13 mouse cellular contexts compared by ENCODE assay signal in the genomic region with DNA sequence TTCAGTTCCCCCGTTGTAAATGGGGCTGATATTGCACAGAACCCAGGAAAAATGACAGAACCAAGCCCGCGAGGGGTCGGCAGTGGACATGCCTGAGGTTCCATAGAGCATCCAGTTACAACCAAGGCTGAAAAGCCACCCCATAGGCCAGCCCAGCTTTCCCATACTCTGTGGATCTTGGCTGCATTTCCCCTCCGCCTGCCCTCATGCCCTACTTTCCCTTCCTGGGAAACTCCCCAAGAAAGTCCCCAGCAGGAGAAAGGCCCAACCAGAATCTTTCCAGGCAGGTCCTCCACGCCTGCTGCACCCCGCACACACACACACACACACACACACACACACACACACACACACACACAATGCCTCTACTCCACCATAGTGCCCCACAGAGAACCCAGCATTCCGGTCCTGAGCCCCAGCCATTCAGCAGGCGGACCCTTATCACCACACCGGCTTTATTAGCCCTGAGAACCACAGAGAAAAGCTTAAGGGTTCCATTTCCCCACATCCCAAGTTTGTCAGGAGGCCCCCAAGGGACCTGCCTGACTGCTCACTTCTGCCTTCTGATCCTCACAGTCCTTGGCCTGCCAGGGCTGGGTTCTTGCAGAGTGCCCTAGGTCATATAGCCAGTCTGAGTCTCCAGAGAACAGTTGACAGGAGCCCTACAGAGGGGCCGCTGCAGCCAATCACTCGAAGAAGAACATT. TPM values are rescaled to one million over a fixed set of nuclear protein-coding genes. Genes with fewer than 3 reads are reported as not detected.
DNase-seq lines count a peak whose midpoint lies in the region; ATAC-seq and TF ChIP-seq lines count a peak whose summit lies in the region.
"Had no signal": no experiment of that assay in that cellular context is flagged by ENCODE, and none has a peak within 500 bp of the region (broad histone marks: within the 10 kb centered on the region; RNA-seq: fewer than 3 reads in every experiment).

No protein-coding gene starts in this region.

- WGBS in heart, embryonic 11.5 days (ENCODE audit: insufficient replicate concordance) = 57% methylated on average over 12 of the region's 12 CpGs
- 63% methylated on average over 12 of the region's 12 CpGs for WGBS in lung, embryonic 14.5 days
- 76% methylated on average over 12 of the region's 12 CpGs for WGBS in forebrain, embryonic 15.5 days

- no peak for TF ChIP-seq CTCF in lung, embryonic 14.5 days (IDR thresholded peaks at IDR 0.05; ENCODE audit: low read depth)

- peaks cover 8% of the 10 kb centered on the region; the same call in 1 of the 2 replicates for H3K4me1 ChIP-seq in heart, embryonic 11.5 days (ENCODE audit: control insufficient read depth, insufficient read depth, low read length)
- H3K4me1 ChIP-seq in lung, embryonic 14.5 days (ENCODE audit: insufficient read depth) = 0 out of 2 replicates have a peak, but pooled peaks cover 5% of the 10 kb centered on the region
- H3K4me1 ChIP-seq in forebrain, embryonic 15.5 days = no peaks in the 10 kb centered on the region

- H3K4me3 ChIP-seq in heart, embryonic 11.5 days (ENCODE audit: low read depth, low read length) = no peak overlapping the region
- H3K4me3 ChIP-seq in lung, embryonic 14.5 days (ENCODE audit: low read depth, low read length) = peak overlapping the region; percentile 17; the same call in 1 of the 2 replicates
- no peak overlapping the region for H3K4me3 ChIP-seq in forebrain, embryonic 15.5 days
- H3K4me3 ChIP-seq: layer of hippocampus, adult 2 months had no signal

- DNase-seq in heart, postnatal 36 days = no peak
- DNase-seq in lung, embryonic 14.5 days = no peak
- no peak for DNase-seq in lung, adult 18-20 months
- DNase-seq in adipocyte (ENCODE audit: low spot score) = peak; percentile 97
- DNase-seq in lung, postnatal 10 days = peak; percentile 41
- DNase-seq: adrenal gland, adult 8-10 months; gastrocnemius, postnatal 10 days had no signal

- no peak overlapping the region for H3K27ac ChIP-seq in heart, embryonic 11.5 days (ENCODE audit: low read depth, low read length)
- H3K27ac ChIP-seq in lung, embryonic 14.5 days (ENCODE audit: low read depth) = peak overlapping the region; percentile 46; the same call in 1 of the 2 replicates
- no peak overlapping the region for H3K27ac ChIP-seq in forebrain, embryonic 15.5 days (replicated peaks)
- H3K27ac ChIP-seq: layer of hippocampus, adult 2 months had no signal

- H3K9me3 ChIP-seq in heart, embryonic 11.5 days (replicated peaks; ENCODE audit: control insufficient read depth, low read length) = no peaks in the 10 kb centered on the region
- H3K9me3 ChIP-seq in lung, embryonic 14.5 days (ENCODE audit: low read depth, low read length) = no peaks in the 10 kb centered on the region
- H3K9me3 ChIP-seq in forebrain, embryonic 15.5 days = no peaks in the 10 kb centered on the region
- H3K9me3 ChIP-seq: G1E had no signal

- H3K9ac ChIP-seq in heart, embryonic 11.5 days (ENCODE audit: low read depth, low read length) = 0 out of 2 replicates have a peak overlapping the region, but pooled peaks have one; percentile 5
- H3K9ac ChIP-seq in lung, embryonic 14.5 days = peak overlapping the region; percentile 34
- H3K9ac ChIP-seq in forebrain, embryonic 15.5 days (replicated peaks) = no peak overlapping the region

- intact Hi-C loops in heart, postnatal 36 days (cut with DNase I) = no loop called here

- ATAC-seq in heart, embryonic 11.5 days (replicated peaks; ENCODE audit: insufficient number of reproducible peaks, low FRiP score, low TSS enrichment) = no peak
- ATAC-seq in lung, embryonic 14.5 days (ENCODE audit: insufficient read depth) = no peak
- no peak for ATAC-seq in megakaryocyte progenitor cell, adult 5-6 weeks (replicated peaks; ENCODE audit: poor library complexity)
- ATAC-seq in forebrain, embryonic 15.5 days (replicated peaks) = no peak

- no peak overlapping the region for H3K4me2 ChIP-seq in heart, embryonic 11.5 days
- H3K4me2 ChIP-seq in lung, embryonic 14.5 days = peak overlapping the region; percentile 40
- H3K4me2 ChIP-seq in forebrain, embryonic 15.5 days (replicated peaks) = no peak overlapping the region

- peaks cover 21% of the 10 kb centered on the region for H3K27me3 ChIP-seq in heart, embryonic 11.5 days (ENCODE audit: control insufficient read depth, insufficient read depth, low read length)
- H3K27me3 ChIP-seq in lung, embryonic 14.5 days (ENCODE audit: insufficient read depth, low read length) = peaks cover 5% of the 10 kb centered on the region; the same call in 1 of the 2 replicates
- peaks cover 3% of the 10 kb centered on the region; the same call in 1 of the 2 replicates for H3K27me3 ChIP-seq in forebrain, embryonic 15.5 days

- no peaks in the 10 kb centered on the region for H3K36me3 ChIP-seq in heart, embryonic 11.5 days (ENCODE audit: control insufficient read depth, insufficient read depth, low read length)
- H3K36me3 ChIP-seq in lung, embryonic 14.5 days (ENCODE audit: insufficient read depth) = no peaks in the 10 kb centered on the region
- no peaks in the 10 kb centered on the region for H3K36me3 ChIP-seq in forebrain, embryonic 15.5 days
- H3K36me3 ChIP-seq: G1E had no signal

RNA-seq across cellular contexts. Expression of a gene that starts 1.4 kb away (rescaled TPM):
- polyA plus RNA-seq in heart, embryonic 11.5 days (2014; fragmentation: Nextera tagmentation; extraction: Ambion mirVana) = 0.52 and 0.83 TPM in 2 replicates
- 1 to 10 TPM; 2.8 to 3.6 TPM for total RNA-seq in heart, postnatal 36 days (2021)
- 3.9 and 4.8 TPM in 2 replicates for polyA plus RNA-seq in lung, embryonic 14.5 days (2014; fragmentation: Nextera tagmentation; extraction: Ambion mirVana)
- total RNA-seq in megakaryocyte progenitor cell, adult 5-6 weeks (2015) = not detected in 2 replicates
- not detected in 2 replicates for total RNA-seq in megakaryocyte progenitor cell, adult 5-6 weeks (2017)
- polyA plus RNA-seq in forebrain, embryonic 15.5 days (2015; fragmentation: Nextera tagmentation; extraction: Ambion mirVana) = 3.2 and 4.4 TPM in 2 replicates
- total RNA-seq: G1E had no signal
- polyA plus RNA-seq: G1E had no signal

RNA-seq across cellular contexts. Expression of a gene that starts 19.9 kb away (rescaled TPM):
- 0.07 TPM in 1 of 2 replicates, not detected in the other for polyA plus RNA-seq in heart, embryonic 11.5 days (2014; fragmentation: Nextera tagmentation; extraction: Ambion mirVana)
- not detected for total RNA-seq in heart, postnatal 36 days (2021)
- 0.14 TPM in 1 of 2 replicates, not detected in the other for polyA plus RNA-seq in lung, embryonic 14.5 days (2014; fragmentation: Nextera tagmentation; extraction: Ambion mirVana)
- not detected in 2 replicates for total RNA-seq in megakaryocyte progenitor cell, adult 5-6 weeks (2015)
- not detected in 2 replicates for total RNA-seq in megakaryocyte progenitor cell, adult 5-6 weeks (2017)
- 7.1 and 7.3 TPM in 2 replicates for polyA plus RNA-seq in forebrain, embryonic 15.5 days (2015; fragmentation: Nextera tagmentation; extraction: Ambion mirVana)
- polyA plus RNA-seq: G1E had no signal

RNA-seq across cellular contexts. Expression of a gene that starts 20.5 kb away (rescaled TPM):
- polyA plus RNA-seq in heart, embryonic 11.5 days (2014; fragmentation: Nextera tagmentation; extraction: Ambion mirVana) = not detected in 2 replicates
- total RNA-seq in heart, postnatal 36 days (2021) = under 1 TPM in 1 of 2 experiments, not detected in 1; 0.22 TPM
- polyA plus RNA-seq in lung, embryonic 14.5 days (2014; fragmentation: Nextera tagmentation; extraction: Ambion mirVana) = not detected in 2 replicates
- total RNA-seq in megakaryocyte progenitor cell, adult 5-6 weeks (2015) = not detected in 2 replicates
- not detected in 2 replicates for total RNA-seq in megakaryocyte progenitor cell, adult 5-6 weeks (2017)
- polyA plus RNA-seq in forebrain, embryonic 15.5 days (2015; fragmentation: Nextera tagmentation; extraction: Ambion mirVana) = not detected in 2 replicates
- total RNA-seq: layer of hippocampus, adult 2 months had no signal
- polyA plus RNA-seq: cerebellum, adult 2 months; G1E had no signal

RNA-seq across cellular contexts. Expression of a gene that starts 30.7 kb away (rescaled TPM):
- polyA plus RNA-seq in heart, embryonic 11.5 days (2014; fragmentation: Nextera tagmentation; extraction: Ambion mirVana) = 0.76 TPM in 1 of 2 replicates, not detected in the other
- not detected for total RNA-seq in heart, postnatal 36 days (2021)
- 0.20 and 0.59 TPM in 2 replicates for polyA plus RNA-seq in lung, embryonic 14.5 days (2014; fragmentation: Nextera tagmentation; extraction: Ambion mirVana)
- 1.8 and 2.1 TPM in 2 replicates for total RNA-seq in megakaryocyte progenitor cell, adult 5-6 weeks (2015)
- total RNA-seq in megakaryocyte progenitor cell, adult 5-6 weeks (2017) = 1.6 TPM in 2 replicates
- 2.3 and 3.0 TPM in 2 replicates for polyA plus RNA-seq in forebrain, embryonic 15.5 days (2015; fragmentation: Nextera tagmentation; extraction: Ambion mirVana)
- total RNA-seq: G1E; gastrocnemius, postnatal 10 days had no signal
- polyA plus RNA-seq: G1E had no signal

Comparison
In these comparisons a context has a peak if more than half of its experiments do, and no peak if none do; other contexts are left out.
1. DNase-seq: peak in adipocyte (single experiment) and lung, postnatal 10 days (single experiment); none in heart, postnatal 36 days (0 of 2), lung, embryonic 14.5 days (single experiment) and lung, adult 18-20 months (0 of 2).